Mouse (Mus musculus) hindbrain, embryonic 13.5 days (tissue): Measurements from ENCODE around the gene Plaur. TPM values are rescaled to one million over a fixed set of nuclear protein-coding genes. Genes with fewer than 3 reads are reported as not detected.

Experiments used
- ATAC-seq: fragments of 200-750 bp; cut with Nextera tagmentation; 2 replicates; pipeline ENCODE4 v1.8.0; 2017; ENCODE audit warnings: moderate TSS enrichment; ENCODE audit not compliant: low FRiP score
- H3K27ac ChIP-seq: fragments of 300-500 bp; sonication (generic); 2 replicates; pipeline ENCODE4 v1.5.1; 2015; ENCODE audit warnings: inconsistent platforms, mild to moderate bottlenecking, moderate library complexity
- H3K27me3 ChIP-seq: fragments of 300-500 bp; sonication (generic); 2 replicates; pipeline ENCODE4 v1.6.1; 2015; ENCODE audit warnings: mild to moderate bottlenecking, inconsistent platforms
- H3K36me3 ChIP-seq: fragments of 300-500 bp; sonication (generic); 2 replicates; pipeline ENCODE4 v1.6.1; 2015; ENCODE audit warnings: mild to moderate bottlenecking, inconsistent platforms
- H3K4me1 ChIP-seq: fragments of 300-500 bp; sonication (generic); replicated peaks from 2 replicates; pipeline ENCODE4 v1.6.1; 2015; ENCODE audit warnings: inconsistent platforms
- H3K4me2 ChIP-seq: fragments of 300-500 bp; sonication (generic); 2 replicates; pipeline ENCODE4 v1.6.1; 2015; ENCODE audit warnings: inconsistent platforms, mild to moderate bottlenecking, moderate library complexity
- H3K4me3 ChIP-seq: fragments of 300-500 bp; sonication (generic); 2 replicates; pipeline ENCODE4 v1.5.1; 2015; ENCODE audit warnings: mild to moderate bottlenecking, inconsistent platforms
- H3K9ac ChIP-seq: fragments of 300-500 bp; sonication (generic); 2 replicates; pipeline ENCODE4 v1.6.1; 2015; ENCODE audit warnings: mild to moderate bottlenecking, inconsistent platforms
- H3K9me3 ChIP-seq: fragments of 300-500 bp; sonication (generic); 2 replicates; pipeline ENCODE4 v1.6.1; 2016; ENCODE audit warnings: inconsistent platforms
- WGBS: fragments of 180-500 bp; shearing (Covaris S2); methylation state at CpG from one replicate; pipeline ENCODE4 v1.1.7; 2015; 5-methylcytosine and 5-hydroxymethylcytosine counted together
- polyA plus RNA-seq: library from polyadenylated mRNA; unstranded; fragments of >200 nt; fragmentation: Nextera tagmentation; extraction: Ambion mirVana; gene quantifications from 2 replicates; pipeline ENCODE4 v1.2.1, GENCODE M21; 2015

The Plaur gene
- polyA plus RNA-seq, 1 experiment from 2014 or later = 1.6 TPM

DNA sequence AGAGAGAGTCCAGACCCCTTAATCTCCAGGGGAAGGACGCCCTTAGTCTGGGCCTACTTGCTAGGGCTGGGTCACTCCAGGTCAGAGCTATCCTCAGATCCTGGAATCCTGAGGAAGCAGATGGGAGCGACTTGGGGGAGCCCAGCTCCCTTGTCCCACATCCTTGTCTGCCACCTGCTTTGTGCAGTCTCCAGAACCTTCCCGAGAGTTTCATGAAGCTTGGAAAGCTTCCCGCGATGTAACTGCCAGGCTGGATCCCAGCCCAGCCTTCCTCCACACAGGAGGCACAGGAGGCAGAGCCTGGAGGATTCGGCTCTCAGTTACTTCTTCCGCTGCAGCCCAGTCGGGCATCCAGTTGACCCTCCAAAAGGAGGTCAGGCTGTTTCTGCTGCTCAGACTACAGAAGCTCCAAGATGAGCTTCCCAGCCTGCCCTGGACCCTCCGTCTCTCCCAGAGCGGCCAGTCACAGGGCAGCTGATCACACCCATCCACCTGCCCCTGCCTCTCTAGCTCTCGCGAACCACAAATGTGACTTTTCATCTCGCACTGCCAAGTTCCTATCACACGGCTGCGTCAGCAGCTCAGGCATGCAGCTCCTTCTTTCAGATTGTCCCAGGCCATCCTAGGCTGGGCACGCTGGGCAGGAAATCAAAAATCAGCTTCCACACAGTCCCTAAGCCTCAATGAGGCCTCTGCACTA lies 32.7 kb upstream of the Plaur start:
- H3K36me3 ChIP-seq = peaks cover 5% of the 10 kb centered on the region; the same call in 1 of the 2 replicates
- peaks cover 9% of the 10 kb centered on the region; the same call in 1 of the 2 replicates for H3K27me3 ChIP-seq
- no peaks in the 10 kb centered on the region for H3K4me1 ChIP-seq
- H3K4me2 ChIP-seq = no peak overlapping the region
- no peak overlapping the region for H3K4me3 ChIP-seq
- peak overlapping the region; percentile 24; the same call in 1 of the 2 replicates for H3K27ac ChIP-seq
- H3K9ac ChIP-seq = no peak overlapping the region
- H3K9me3 ChIP-seq = 0 out of 2 replicates have a peak, but pooled peaks cover 5% of the 10 kb centered on the region
- no peak for ATAC-seq
- 71% methylated on average over 16 of the region's 16 CpGs for whole genome bisulfite sequencing

DNA sequence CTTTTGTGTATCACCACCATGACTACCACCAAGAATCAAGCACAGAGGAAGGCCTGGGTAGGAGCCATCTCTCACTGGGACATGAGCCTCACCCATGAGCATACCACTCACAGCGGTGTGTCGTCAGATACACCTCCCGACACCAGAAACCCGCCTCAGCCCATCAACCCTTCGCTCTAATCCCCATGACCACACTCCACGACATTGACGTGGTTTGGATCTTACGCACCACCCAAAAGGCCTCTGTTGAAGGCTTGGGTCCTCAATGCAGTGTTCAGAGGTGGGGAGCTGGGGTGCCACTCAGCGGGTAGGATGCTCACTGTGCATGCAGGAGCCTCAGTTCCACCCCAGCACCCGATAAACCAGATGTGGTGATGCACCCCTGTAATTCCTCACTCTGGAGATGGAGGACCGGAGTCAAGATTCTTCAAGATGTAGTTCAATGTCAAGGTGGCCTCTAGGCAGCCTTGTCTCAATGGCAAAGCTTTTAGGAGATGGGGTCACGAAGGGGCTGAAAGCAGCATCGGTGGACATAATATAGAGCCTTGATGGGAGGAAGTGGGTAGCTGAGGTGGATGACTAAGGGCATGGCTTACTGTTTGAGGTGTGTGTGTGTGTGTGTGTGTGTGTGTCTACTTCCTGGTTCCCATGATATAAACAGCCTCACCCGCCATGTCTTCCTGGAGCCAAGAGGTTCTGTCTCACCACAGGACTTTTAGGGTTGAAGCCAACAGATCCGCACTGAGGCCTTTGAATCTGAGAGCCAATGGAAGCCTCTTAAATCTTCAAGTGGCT lies 31.5 kb upstream of the Plaur start:
- peaks cover 9% of the 10 kb centered on the region; the same call in 1 of the 2 replicates for H3K27me3 ChIP-seq
- H3K36me3 ChIP-seq = no peaks in the 10 kb centered on the region
- no peak overlapping the region for H3K4me2 ChIP-seq
- WGBS = 97% methylated on average over 15 of the region's 15 CpGs
- H3K27ac ChIP-seq = no peak overlapping the region
- no peak overlapping the region for H3K4me3 ChIP-seq
- ATAC-seq = no peak
- H3K9me3 ChIP-seq = 0 out of 2 replicates have a peak, but pooled peaks cover 5% of the 10 kb centered on the region
- no peak overlapping the region for H3K9ac ChIP-seq
- H3K4me1 ChIP-seq = no peaks in the 10 kb centered on the region

- no peak overlapping the region for H3K4me2 ChIP-seq
- no peak for ATAC-seq
- 75% methylated on average over 11 of the region's 11 CpGs for WGBS
- no peak overlapping the region for H3K27ac ChIP-seq
- H3K36me3 ChIP-seq = no peaks in the 10 kb centered on the region
- 0 out of 2 replicates have a peak, but pooled peaks cover 5% of the 10 kb centered on the region for H3K9me3 ChIP-seq
- H3K9ac ChIP-seq = no peak overlapping the region
- H3K4me1 ChIP-seq = no peaks in the 10 kb centered on the region
- peaks cover 9% of the 10 kb centered on the region; the same call in 1 of the 2 replicates for H3K27me3 ChIP-seq
- H3K4me3 ChIP-seq = no peak overlapping the region
These were observed 30.6 kb upstream of the Plaur start for GRCm38 (mm10) chr7:24431713-24432112.

DNA sequence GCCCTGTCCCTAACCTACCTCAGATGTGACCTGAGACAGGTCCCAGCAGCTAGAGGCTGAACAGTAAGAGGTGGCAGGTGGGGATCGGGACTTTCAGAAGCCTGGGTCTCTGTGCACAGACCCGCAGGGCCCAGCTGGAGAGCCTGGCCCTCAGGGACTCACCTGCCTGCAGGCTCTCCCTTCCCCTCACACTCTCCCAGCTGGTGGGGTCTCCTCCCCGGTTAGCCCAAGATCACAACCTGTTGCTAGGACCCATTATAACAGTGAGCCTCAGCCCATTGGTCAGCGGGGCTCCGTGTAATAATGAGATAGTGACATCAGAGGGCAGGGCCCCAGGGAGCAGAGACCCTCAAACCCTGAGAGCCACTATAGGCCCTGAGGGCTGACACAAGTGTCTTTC lies 27.0 kb upstream of the Plaur start:
- Histone ChIP-seq H3K4me2 (no peak overlapping the region), H3K9ac (no peak overlapping the region), H3K27me3 (peaks cover 9% of the 10 kb centered on the region; the same call in 1 of the 2 replicates), H3K9me3 (0 out of 2 replicates have a peak, but pooled peaks cover 5% of the 10 kb centered on the region), H3K4me1 (no peaks in the 10 kb centered on the region), H3K27ac (no peak overlapping the region), H3K36me3 (no peaks in the 10 kb centered on the region), H3K4me3 (no peak overlapping the region)
- 73% methylated on average over 5 of the region's 5 CpGs for WGBS
- ATAC-seq = no peak

GRCm38 (mm10) chr7:24437981-24438380 lies 24.3 kb upstream of the Plaur start:
- H3K36me3 ChIP-seq = no peaks in the 10 kb centered on the region
- no peaks in the 10 kb centered on the region for H3K9me3 ChIP-seq
- no peaks in the 10 kb centered on the region for H3K4me1 ChIP-seq
- WGBS = 73% methylated on average over 10 of the region's 10 CpGs
- H3K4me3 ChIP-seq = no peak overlapping the region
- no peak overlapping the region for H3K4me2 ChIP-seq
- H3K27me3 ChIP-seq = peaks cover under 1% of the 10 kb centered on the region; the same call in 1 of the 2 replicates
- no peak overlapping the region for H3K27ac ChIP-seq
- no peak overlapping the region for H3K9ac ChIP-seq
- no peak for ATAC-seq

GRCm38 (mm10) chr7:24439191-24439590 lies 23.1 kb upstream of the Plaur start:
- Histone ChIP-seq H3K9ac (no peak overlapping the region), H3K4me2 (no peak overlapping the region), H3K36me3 (no peaks in the 10 kb centered on the region), H3K4me1 (no peaks in the 10 kb centered on the region), H3K9me3 (no peaks in the 10 kb centered on the region), H3K4me3 (no peak overlapping the region), H3K27me3 (no peaks in the 10 kb centered on the region), H3K27ac (no peak overlapping the region)
- WGBS = 83% methylated on average over 6 of the region's 6 CpGs
- ATAC-seq = no peak

DNA sequence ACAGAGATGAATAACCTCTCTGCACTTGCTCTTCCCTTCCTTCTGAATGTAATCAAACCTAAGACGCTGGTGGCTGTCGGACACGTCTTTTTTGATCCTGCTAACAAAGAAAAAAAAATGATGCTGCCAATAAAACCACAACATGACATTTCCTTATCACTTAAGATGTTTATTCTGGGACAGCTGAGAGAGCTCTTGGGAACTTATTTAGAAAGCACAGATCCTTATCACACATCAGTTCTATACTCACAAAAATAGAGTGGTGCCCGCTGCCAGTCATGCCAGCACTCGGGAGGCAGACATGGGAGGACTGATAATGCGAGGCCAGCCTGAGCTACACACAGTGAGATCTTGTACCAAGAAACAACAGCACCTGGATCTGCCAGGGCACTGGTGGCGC lies 22.4 kb upstream of the Plaur start:
- Histone ChIP-seq H3K4me1 (no peaks in the 10 kb centered on the region), H3K36me3 (no peaks in the 10 kb centered on the region), H3K4me3 (no peak overlapping the region), H3K4me2 (no peak overlapping the region), H3K27ac (no peak overlapping the region), H3K27me3 (no peaks in the 10 kb centered on the region), H3K9ac (no peak overlapping the region), H3K9me3 (no peaks in the 10 kb centered on the region)
- 82% methylated on average over 7 of the region's 7 CpGs for WGBS
- no peak for ATAC-seq

DNA sequence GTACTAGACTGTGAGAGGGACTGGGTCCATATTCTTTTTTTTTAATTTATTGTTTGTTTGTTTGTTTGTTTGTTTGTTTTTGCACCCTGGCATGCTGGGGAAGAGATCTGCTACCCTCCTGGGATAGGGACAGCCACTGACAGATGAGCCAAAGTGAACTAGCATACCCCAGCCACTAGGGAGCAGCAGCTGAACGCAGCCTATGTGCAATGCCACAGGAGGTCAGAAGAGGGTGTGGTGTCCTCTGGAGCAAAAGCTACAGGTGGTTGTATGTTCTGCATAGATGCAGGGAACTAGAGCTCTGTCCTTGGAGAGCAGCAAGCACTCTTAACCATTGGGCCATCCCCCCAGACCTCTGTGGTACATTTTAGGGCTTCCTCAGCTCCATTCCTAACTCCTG lies 20.5 kb upstream of the Plaur start:
- H3K27ac ChIP-seq = no peak overlapping the region
- no peak overlapping the region for H3K4me2 ChIP-seq
- WGBS = 11% methylated on average over 1 of the region's 1 CpGs
- H3K9me3 ChIP-seq = no peaks in the 10 kb centered on the region
- H3K4me3 ChIP-seq = no peak overlapping the region
- no peaks in the 10 kb centered on the region for H3K4me1 ChIP-seq
- ATAC-seq = no peak
- H3K27me3 ChIP-seq = no peaks in the 10 kb centered on the region
- H3K9ac ChIP-seq = no peak overlapping the region
- H3K36me3 ChIP-seq = no peaks in the 10 kb centered on the region

DNA sequence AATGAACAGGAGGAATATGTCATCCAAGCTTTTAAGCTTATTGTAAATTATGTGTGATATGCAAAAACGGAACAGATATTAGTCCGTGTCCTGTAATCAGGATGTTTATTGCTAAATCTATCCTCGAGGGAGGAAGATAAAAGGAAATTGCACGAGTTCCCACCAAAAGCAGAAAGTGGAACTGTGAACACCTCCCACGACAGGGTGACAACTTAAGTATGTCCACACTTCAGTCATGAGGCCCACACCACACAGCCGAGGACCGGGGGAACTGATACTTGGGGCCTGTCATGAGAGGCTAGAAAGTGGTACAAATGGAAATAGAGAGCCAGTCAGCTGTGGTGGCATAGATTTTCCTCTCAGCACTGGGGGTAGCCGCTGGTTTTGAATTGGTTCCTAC lies 20.0 kb upstream of the Plaur start:
- ATAC-seq = no peak
- Histone ChIP-seq H3K36me3 (no peaks in the 10 kb centered on the region), H3K4me2 (no peak overlapping the region), H3K9ac (no peak overlapping the region), H3K4me1 (no peaks in the 10 kb centered on the region), H3K9me3 (no peaks in the 10 kb centered on the region), H3K27ac (no peak overlapping the region), H3K4me3 (no peak overlapping the region), H3K27me3 (no peaks in the 10 kb centered on the region)
- WGBS = 77% methylated on average over 8 of the region's 8 CpGs

DNA sequence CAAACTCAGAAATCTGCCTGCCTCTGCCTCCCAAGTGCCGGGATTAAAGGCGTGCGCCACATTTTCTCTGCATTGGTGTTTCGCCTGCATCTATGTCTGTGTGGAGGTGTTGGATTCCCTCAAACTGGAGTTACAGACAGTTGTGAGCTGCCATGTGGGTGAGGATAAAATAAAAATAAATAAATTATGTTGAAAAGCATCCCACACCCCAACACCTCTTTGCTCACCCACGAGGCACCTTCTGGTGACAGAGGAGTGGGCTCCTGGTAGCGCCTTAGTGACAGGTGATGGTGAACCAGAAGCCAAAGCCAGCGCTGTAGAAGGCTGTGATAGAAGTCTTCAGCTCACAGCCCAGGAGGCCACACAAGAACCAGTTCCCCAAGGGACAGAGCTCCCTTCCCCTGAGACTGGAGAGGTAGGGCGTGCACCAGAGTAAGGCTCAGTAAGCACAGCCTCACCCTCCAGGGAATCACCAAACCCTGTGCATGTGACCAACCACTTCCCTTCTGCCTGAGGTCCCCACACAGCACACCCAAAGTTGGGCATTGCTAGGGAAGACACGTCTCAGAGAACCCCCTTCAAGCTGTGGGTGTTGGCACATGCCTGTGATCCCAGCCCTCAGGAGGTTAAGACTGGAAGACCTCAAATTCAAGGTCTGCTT lies 16.9 kb upstream of the Plaur start:
- no peaks in the 10 kb centered on the region for H3K4me1 ChIP-seq
- no peak for ATAC-seq
- H3K4me2 ChIP-seq = no peak overlapping the region
- H3K27ac ChIP-seq = no peak overlapping the region
- no peak overlapping the region for H3K9ac ChIP-seq
- no peaks in the 10 kb centered on the region for H3K27me3 ChIP-seq
- no peaks in the 10 kb centered on the region for H3K36me3 ChIP-seq
- 91% methylated on average over 9 of the region's 9 CpGs for WGBS
- H3K4me3 ChIP-seq = no peak overlapping the region
- no peaks in the 10 kb centered on the region for H3K9me3 ChIP-seq

- Histone ChIP-seq H3K4me3 (no peak overlapping the region), H3K27ac (no peak overlapping the region), H3K4me1 (no peaks in the 10 kb centered on the region), H3K36me3 (no peaks in the 10 kb centered on the region), H3K27me3 (0 out of 2 replicates have a peak, but pooled peaks cover 3% of the 10 kb centered on the region), H3K9ac (no peak overlapping the region), H3K9me3 (no peaks in the 10 kb centered on the region), H3K4me2 (no peak overlapping the region)
- no peak for ATAC-seq
- 76% methylated on average over 7 of the region's 7 CpGs for WGBS
These were observed 15.5 kb upstream of the Plaur start for GRCm38 (mm10) chr7:24446697-24447340.
